Mouse (Mus musculus) MEL (cell line): Measurements from ENCODE around the gene Lypla2. TPM values are rescaled to one million over a fixed set of nuclear protein-coding genes. Genes with fewer than 3 reads are reported as not detected.
A peak's percentile ranks its signal among the peaks of the same experiment; 100 is the strongest.

Experiments used
- DNase-seq: peaks from one replicate; pipeline ENCODE4 v3.0.0; 2011; ENCODE audit warnings: low read depth, low spot score
- H3K27ac ChIP-seq: 2 replicates; pipeline ENCODE4 v1.5.1; 2012; ENCODE audit warnings: low read depth, mild to moderate bottlenecking, control low read depth, low read length, moderate library complexity; ENCODE audit not compliant: control insufficient read depth
- H3K27me3 ChIP-seq, 2 experiments: fragments of 150-350 bp in 1 of 2; sonication (generic) in 1 of 2; 2 replicates each; pipeline ENCODE4 v1.6.1; 2012; ENCODE audit warnings: low read length in 2 of 2, mild to moderate bottlenecking in 2 of 2, improper control_type of control experiment in 1 of 2, moderate library complexity in 1 of 2; ENCODE audit not compliant: insufficient read depth in 2 of 2, control insufficient read depth in 1 of 2
- H3K36me3 ChIP-seq, 2 experiments: 2 replicates each; pipeline ENCODE4 v1.6.1; 2012 to 2014; ENCODE audit warnings: low read length in 2 of 2, improper control_type of control experiment in 1 of 2, inconsistent platforms in 1 of 2, mild to moderate bottlenecking in 1 of 2; ENCODE audit not compliant: insufficient read depth in 2 of 2, control insufficient read depth in 1 of 2
- H3K4me1 ChIP-seq, 2 experiments: fragments of 150-350 bp in 1 of 2; sonication (generic) in 1 of 2; 2 replicates each; pipeline ENCODE4 v1.6.1; 2012; ENCODE audit warnings: low read length in 2 of 2, improper control_type of control experiment in 1 of 2, mild to moderate bottlenecking in 1 of 2; ENCODE audit not compliant: insufficient read depth in 2 of 2, control insufficient read depth in 1 of 2
- H3K4me3 ChIP-seq, 2 experiments: fragments of 150-350 bp in 1 of 2; sonication (generic) in 1 of 2; 2 replicates each; pipeline ENCODE4 v1.5.1; 2012; ENCODE audit warnings: low read depth in 2 of 2, low read length in 2 of 2, mild to moderate bottlenecking in 2 of 2, moderate library complexity in 2 of 2, control low read depth in 1 of 2, improper control_type of control experiment in 1 of 2; ENCODE audit not compliant: control insufficient read depth in 1 of 2, insufficient read depth in 1 of 2
- H3K79me2 ChIP-seq: 2 replicates; pipeline ENCODE4 v1.6.1; 2012; ENCODE audit warnings: mild to moderate bottlenecking, low read length, moderate library complexity; ENCODE audit not compliant: control insufficient read depth, poor library complexity, insufficient read depth
- H3K9ac ChIP-seq: 2 replicates; pipeline ENCODE4 v1.6.1; 2012; ENCODE audit warnings: low read depth, mild to moderate bottlenecking, control low read depth, low read length, moderate library complexity; ENCODE audit not compliant: control insufficient read depth, poor library complexity, severe bottlenecking
- H3K9me3 ChIP-seq: fragments of 150-350 bp; sonication (generic); replicated peaks from 2 replicates; pipeline ENCODE4 v1.6.1; 2012; ENCODE audit warnings: mild to moderate bottlenecking, low read length, improper control_type of control experiment, moderate library complexity; ENCODE audit not compliant: insufficient read depth
- CHD1 ChIP-seq: IDR thresholded peaks from 2 replicates; pipeline ENCODE4 v1.6.1; 2012; ENCODE audit warnings: low read depth, mild to moderate bottlenecking, inconsistent platforms, low read length, improper control_type of control experiment
- CHD2 ChIP-seq: IDR thresholded peaks from 2 replicates; pipeline ENCODE4 v1.6.1; 2011; ENCODE audit warnings: low read length, improper control_type of control experiment
- CTCF ChIP-seq, 3 experiments: IDR thresholded peaks in 2 of 3; conservative IDR thresholded peaks in 1 of 3; 2 replicates each; pipeline ENCODE4 v1.5.1; 2011 to 2012; ENCODE audit warnings: low read length in 3 of 3, low read depth in 2 of 3, mild to moderate bottlenecking in 2 of 3, improper control_type of control experiment in 1 of 3, inconsistent platforms in 1 of 3, mixed read lengths in 1 of 3, moderate library complexity in 1 of 3; ENCODE audit not compliant: control insufficient read depth in 1 of 3, insufficient read depth in 1 of 3, poor library complexity in 1 of 3, severe bottlenecking in 1 of 3
- E2F4 ChIP-seq: IDR thresholded peaks from 2 replicates; pipeline ENCODE4 v1.6.1; 2011; ENCODE audit warnings: low read depth, low read length, improper control_type of control experiment, borderline replicate concordance
- ELF1 ChIP-seq: IDR thresholded peaks from 2 replicates; pipeline ENCODE4 v1.6.1; 2014; ENCODE audit warnings: low read depth, mild to moderate bottlenecking, inconsistent platforms, low read length, improper control_type of control experiment, moderate library complexity
- EP300 ChIP-seq, 2 experiments: IDR thresholded peaks; 2 replicates each; pipeline ENCODE4 v1.6.1; 2011; ENCODE audit warnings: improper control_type of control experiment in 2 of 2, low read length in 2 of 2, low read depth in 1 of 2, mild to moderate bottlenecking in 1 of 2
- HCFC1 ChIP-seq: IDR thresholded peaks from 2 replicates; pipeline ENCODE4 v1.6.1; 2012; ENCODE audit warnings: low read depth, mild to moderate bottlenecking, inconsistent platforms, low read length, improper control_type of control experiment, moderate library complexity
- JUND ChIP-seq: IDR thresholded peaks from 2 replicates; pipeline ENCODE4 v1.6.1; 2011; ENCODE audit warnings: low read depth, mild to moderate bottlenecking, improper control_type of control experiment, low read length
- KAT2A ChIP-seq: conservative IDR thresholded peaks from 2 replicates; pipeline ENCODE4 v1.6.1; 2012; ENCODE audit warnings: low read depth, low read length, improper control_type of control experiment, inconsistent platforms
- MAFK ChIP-seq: IDR thresholded peaks from 2 replicates; pipeline ENCODE4 v1.6.1; 2011; ENCODE audit warnings: low read depth, mild to moderate bottlenecking, low read length, improper control_type of control experiment, borderline replicate concordance
- MAX ChIP-seq: IDR thresholded peaks from 2 replicates; pipeline ENCODE4 v1.6.1; 2011; ENCODE audit warnings: low read length, improper control_type of control experiment
- MEF2A ChIP-seq: IDR thresholded peaks from 2 replicates; pipeline ENCODE4 v1.6.1; 2014; ENCODE audit warnings: low read depth, mild to moderate bottlenecking, inconsistent platforms, low read length, improper control_type of control experiment; ENCODE audit not compliant: poor library complexity, insufficient replicate concordance, severe bottlenecking; ENCODE audit errors: extremely low read depth
- MXI1 ChIP-seq: IDR thresholded peaks from 2 replicates; pipeline ENCODE4 v1.6.1; 2011; ENCODE audit warnings: mild to moderate bottlenecking, low read depth, low read length, improper control_type of control experiment
- MYB ChIP-seq: IDR thresholded peaks from 2 replicates; pipeline ENCODE4 v1.6.1; 2011; ENCODE audit warnings: mild to moderate bottlenecking, low read depth, low read length, improper control_type of control experiment
- MYC ChIP-seq: IDR thresholded peaks from 2 replicates; pipeline ENCODE4 v1.6.1; 2011; ENCODE audit warnings: low read depth, mild to moderate bottlenecking, low read length, improper control_type of control experiment, moderate library complexity
- NELFE ChIP-seq: IDR thresholded peaks from 2 replicates; pipeline ENCODE4 v1.6.1; 2011; ENCODE audit warnings: low read depth, low read length, improper control_type of control experiment
- NRF1 ChIP-seq: IDR thresholded peaks from 2 replicates; pipeline ENCODE4 v1.6.1; 2014; ENCODE audit warnings: low read depth, mild to moderate bottlenecking, inconsistent platforms, low read length, improper control_type of control experiment, moderate library complexity; ENCODE audit not compliant: poor library complexity, insufficient read depth, severe bottlenecking
- POLR2A ChIP-seq, 2 experiments: IDR thresholded peaks; 2 replicates each; pipeline ENCODE4 v1.6.1; 2011 to 2012; ENCODE audit warnings: low read length in 2 of 2, mild to moderate bottlenecking in 2 of 2, control low read depth in 1 of 2, improper control_type of control experiment in 1 of 2, low read depth in 1 of 2, moderate library complexity in 1 of 2; ENCODE audit not compliant: control insufficient read depth in 1 of 2, insufficient read depth in 1 of 2, poor library complexity in 1 of 2
- RAD21 ChIP-seq: IDR thresholded peaks from 2 replicates; pipeline ENCODE4 v1.6.1; 2011; ENCODE audit warnings: mild to moderate bottlenecking, low read depth, low read length, improper control_type of control experiment
- RCOR1 ChIP-seq: IDR thresholded peaks from 2 replicates; pipeline ENCODE4 v1.6.1; 2012; ENCODE audit warnings: low read depth, mild to moderate bottlenecking, inconsistent platforms, low read length, improper control_type of control experiment
- TAL1 ChIP-seq: IDR thresholded peaks from 2 replicates; pipeline ENCODE4 v1.6.1; 2012; ENCODE audit warnings: mild to moderate bottlenecking, inconsistent platforms, low read length, moderate library complexity, mixed read lengths
- TBP ChIP-seq: IDR thresholded peaks from 2 replicates; pipeline ENCODE4 v1.8.0; 2011; ENCODE audit warnings: low read depth, low read length, improper control_type of control experiment
- TCF12 ChIP-seq: IDR thresholded peaks from 2 replicates; pipeline ENCODE4 v1.6.1; 2014; ENCODE audit warnings: low read depth, mild to moderate bottlenecking, inconsistent platforms, low read length, improper control_type of control experiment, moderate library complexity
- USF1 ChIP-seq: IDR thresholded peaks from 2 replicates; pipeline ENCODE4 v1.6.1; 2014; ENCODE audit warnings: low read depth, mild to moderate bottlenecking, inconsistent platforms, low read length, improper control_type of control experiment, moderate library complexity
- ZC3H11A ChIP-seq: IDR thresholded peaks from 2 replicates; pipeline ENCODE4 v1.6.1; 2012; ENCODE audit warnings: low read depth, mild to moderate bottlenecking, inconsistent platforms, low read length, improper control_type of control experiment
- polyA plus RNA-seq, 2 experiments: library from polyadenylated mRNA; stranded (reverse) in 1 of 2; unstranded in 1 of 2; fragments of >175 nt in 1 of 2; fragments of >200 nt in 1 of 2; gene quantifications; 2 replicates each; pipeline versions ENCODE4 v1.2.1 to v1.2.4; 2012; ENCODE audit warnings: low replicate concordance in 2 of 2, low read depth in 1 of 2; ENCODE audit not compliant: insufficient read length in 2 of 2, insufficient read depth in 1 of 2, missing spikeins in 1 of 2
- total RNA-seq: library from RNA; depleted of rRNA; stranded (reverse); fragments of 300-350 nt; gene quantifications from 2 replicates; pipeline ENCODE4 v1.2.3, GENCODE M21; 2012

Gene Lypla2
- total and polyA plus RNA-seq, 3 experiments, result 65.1 to 95.6 TPM; not detected in 1

DNA sequence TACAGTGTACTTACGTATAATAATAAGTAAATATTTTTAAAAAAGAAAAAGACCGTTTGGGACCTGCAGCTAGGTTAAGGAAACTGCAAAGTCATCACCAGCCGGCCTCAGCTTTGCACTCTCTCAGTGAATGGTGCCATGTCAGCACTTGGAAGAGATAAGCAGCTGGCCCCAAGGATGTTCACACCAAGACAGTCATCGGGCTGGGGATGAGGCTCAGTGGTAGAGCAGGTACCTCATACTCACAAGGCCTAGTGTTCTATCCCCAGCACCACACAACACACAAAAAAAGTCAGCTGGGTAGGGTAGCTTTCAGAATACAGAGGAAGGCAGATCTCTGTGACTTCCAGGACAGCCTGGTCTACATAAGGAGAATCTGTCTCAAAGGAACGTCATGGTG is 12.8 kb upstream of the Lypla2 start (continued):
- TF ChIP-seq EP300 (IDR thresholded peaks at IDR 0.05; ENCODE audit: low read depth in 1 of 2, low read length in 2 of 2) (peak; percentile 59 to 80), MYB (no peak), JUND (no peak), MAFK (peak; percentile 96), TBP (peak; percentile 63), NRF1 (no peak), MYC (peak; percentile 49; the same call in 1 of the 2 replicates), MXI1 (peak; percentile 71; the same call in 1 of the 2 replicates), POLR2A (IDR thresholded peaks at IDR 0.05; ENCODE audit: control insufficient read depth in 1 of 2, insufficient read depth in 1 of 2, low read depth in 1 of 2, low read length in 2 of 2, poor library complexity in 1 of 2) (peak; percentile 28 to 69; a peak in 3 of 4 replicates), CTCF (IDR thresholded peaks at IDR 0.05 in 2 of 3, conservative IDR thresholded peaks at IDR 0.05 in 1 of 3; ENCODE audit: control insufficient read depth in 1 of 3, insufficient read depth in 1 of 3, low read depth in 2 of 3, low read length in 3 of 3, poor library complexity in 1 of 3, severe bottlenecking in 1 of 3) (no peak), ZC3H11A (no peak), TCF12 (peak; percentile 72), MEF2A (no peak), ELF1 (no peak), E2F4 (no peak), CHD2 (no peak), NELFE (peak; percentile 38; the same call in 1 of the 2 replicates), KAT2A (no peak), TAL1 (peak; percentile 82), MAX (peak; percentile 72), RAD21 (no peak), CHD1 (no peak), USF1 (no peak)

- DNase-seq, result peak; percentile 27
- no peak overlapping the region for H3K9ac ChIP-seq
- H3K4me1 ChIP-seq, result peaks cover 19 to 41% of the 10 kb centered on the region in 2 experiments
- peaks cover 15 to 52% of the 10 kb centered on the region in 2 experiments for H3K36me3 ChIP-seq
- no peak overlapping the region for H3K4me3 ChIP-seq
- no peaks in the 10 kb centered on the region for H3K27me3 ChIP-seq
- TF ChIP-seq JUND, result no peak
- no peak for TF ChIP-seq CHD1
- no peak for TF ChIP-seq CHD2
- no peak for TF ChIP-seq E2F4
- no peak for TF ChIP-seq MYB
- no peak for TF ChIP-seq RCOR1
- TF ChIP-seq HCFC1, result no peak; the same call in 1 of the 2 replicates
- peaks cover 25% of the 10 kb centered on the region for H3K79me2 ChIP-seq
- H3K9me3 ChIP-seq, result no peaks in the 10 kb centered on the region
- H3K27ac ChIP-seq, result peak overlapping the region; percentile 58
Measured at GRCm38 (mm10) chr4:135984556-135984955, 12.1 kb upstream of the Lypla2 start.
